9 mouse cellular contexts compared by ENCODE assay signal in the genomic region with DNA sequence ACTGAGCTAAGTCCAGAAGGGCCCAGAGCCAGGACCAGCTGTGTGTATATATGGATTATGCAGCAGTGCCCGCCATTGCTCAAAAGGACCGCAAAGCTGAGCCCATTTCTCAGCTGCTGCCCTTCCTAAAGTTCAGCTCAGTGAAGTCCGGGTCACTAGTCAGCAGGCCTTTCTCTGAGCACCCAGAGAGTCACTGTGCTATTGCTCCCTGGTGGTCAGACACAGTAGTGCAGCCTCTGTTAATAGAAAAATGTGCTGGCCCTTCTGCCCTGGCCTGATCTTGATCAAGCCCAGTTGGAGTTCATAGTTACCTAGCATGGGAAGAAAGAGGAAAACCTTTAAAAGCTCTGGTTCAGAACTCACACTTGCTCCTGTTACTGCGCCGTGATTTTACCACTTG. TPM values are rescaled to one million over a fixed set of nuclear protein-coding genes. Genes with fewer than 3 reads are reported as not detected.
DNase-seq lines count a peak whose midpoint lies in the region; ATAC-seq and TF ChIP-seq lines count a peak whose summit lies in the region.
"Had no signal": no experiment of that assay in that cellular context is flagged by ENCODE, and none has a peak within 500 bp of the region (broad histone marks: within the 10 kb centered on the region; RNA-seq: fewer than 3 reads in every experiment).

No protein-coding gene starts in this region.

- H3K27ac ChIP-seq in heart, adult 2 months: no peak overlapping the region
- H3K27ac ChIP-seq: embryonic facial prominence, embryonic 13.5 days had no signal

- intact Hi-C loops in heart, adult 2 months (cut with DNase I): no loop called here

- 29% methylated on average over 5 of the region's 5 CpGs for WGBS in heart, adult 2 months

- H3K4me1 ChIP-seq in heart, adult 2 months (ENCODE audit: control insufficient read depth, insufficient read depth, low read length): no peaks in the 10 kb centered on the region
- H3K4me1 ChIP-seq: embryonic facial prominence, embryonic 13.5 days had no signal

- ATAC-seq in granulocyte monocyte progenitor cell, adult 5-6 weeks (replicated peaks; ENCODE audit: poor library complexity, severe bottlenecking): peak; percentile 54
- peak; percentile 85 for ATAC-seq in megakaryocyte-erythroid progenitor cell, adult 5-6 weeks (replicated peaks; ENCODE audit: low FRiP score, low TSS enrichment, poor library complexity, severe bottlenecking)

- H3K4me3 ChIP-seq in heart, adult 2 months: no peak overlapping the region
- H3K4me3 ChIP-seq: embryonic facial prominence, embryonic 13.5 days had no signal

- no peak for TF ChIP-seq POLR2A in heart, adult 2 months (IDR thresholded peaks at IDR 0.05; ENCODE audit: insufficient read depth, low read depth, low read length)

- no peak overlapping the region for H3K9ac ChIP-seq in heart, adult 2 months (ENCODE audit: low read depth, low read length)
- H3K9ac ChIP-seq: embryonic facial prominence, embryonic 13.5 days had no signal

- TF ChIP-seq CTCF in heart, adult 2 months (IDR thresholded peaks at IDR 0.05): peak; percentile 74

- no peaks in the 10 kb centered on the region for H3K36me3 ChIP-seq in heart, adult 2 months (ENCODE audit: control insufficient read depth, insufficient read depth, low read length)
- H3K36me3 ChIP-seq: embryonic facial prominence, embryonic 13.5 days had no signal

- peak in 1 of 2 experiments; percentile 25 for DNase-seq in heart, adult 2 months
- DNase-seq in heart, adult 9 months (ENCODE audit: low spot score in 2 of 2): no peak
- peak; percentile 50 for DNase-seq in right cerebral cortex, postnatal 14 days
- DNase-seq in right cerebral cortex, postnatal 25 days: no peak
- peak; percentile 37 for DNase-seq in c-Kit-positive CD71-negative TER-119-negative erythroid progenitor cells, embryonic 14.5 days (ENCODE audit: low read depth)
- peak; percentile 14 to 30 for DNase-seq in urinary bladder, postnatal 36 days (ENCODE audit: low spot score in 2 of 2)

- no peaks in the 10 kb centered on the region for H3K79me2 ChIP-seq in heart, adult 2 months (replicated peaks; ENCODE audit: control insufficient read depth, insufficient read depth, low read length)

- H3K27me3 ChIP-seq in heart, adult 2 months (ENCODE audit: control insufficient read depth, insufficient read depth, low read length): no peaks in the 10 kb centered on the region
- H3K27me3 ChIP-seq: embryonic facial prominence, embryonic 13.5 days had no signal

- no peak for TF ChIP-seq EP300 in heart, adult 2 months (IDR thresholded peaks at IDR 0.05; ENCODE audit: insufficient read depth, low read depth, low read length)

RNA-seq across cellular contexts. Expression of gene Tmem266, which starts 55.7 kb away (rescaled TPM):
- total RNA-seq in heart, adult 2 months (2021): 1 to 10 TPM; 1.5 to 2.0 TPM
- polyA plus RNA-seq in heart, adult 2 months (2012; rRNA removed): 2.5 and 3.3 TPM in 2 replicates
- not detected in 2 replicates for total RNA-seq in granulocyte monocyte progenitor cell, adult 5-6 weeks (2014; fragmentation: Nextera tagmentation)
- not detected in 2 replicates for total RNA-seq in granulocyte monocyte progenitor cell, adult 5-6 weeks (2017)
- not detected in 2 replicates for total RNA-seq in megakaryocyte-erythroid progenitor cell, adult 5-6 weeks (2014; fragmentation: Nextera tagmentation)
- not detected in 2 replicates for total RNA-seq in megakaryocyte-erythroid progenitor cell, adult 5-6 weeks (2017)

RNA-seq across cellular contexts. Expression of gene Nrg4, which starts 55.8 kb away (rescaled TPM):
- total RNA-seq in heart, adult 2 months (2021): 1 to 10 TPM; 1.5 to 2.3 TPM
- 3.9 and 7.6 TPM in 2 replicates for polyA plus RNA-seq in heart, adult 2 months (2012; rRNA removed)
- total RNA-seq in granulocyte monocyte progenitor cell, adult 5-6 weeks (2014; fragmentation: Nextera tagmentation): 6.2 and 9.2 TPM in 2 replicates
- total RNA-seq in granulocyte monocyte progenitor cell, adult 5-6 weeks (2017): 6.2 TPM in 2 replicates
- total RNA-seq in megakaryocyte-erythroid progenitor cell, adult 5-6 weeks (2014; fragmentation: Nextera tagmentation): not detected in 2 replicates
- not detected in 2 replicates for total RNA-seq in megakaryocyte-erythroid progenitor cell, adult 5-6 weeks (2017)

Comparison
In these comparisons a context has a peak if more than half of its experiments do, and no peak if none do; other contexts are left out.
1. DNase-seq: peak in right cerebral cortex, postnatal 14 days (single experiment), c-Kit-positive CD71-negative TER-119-negative erythroid progenitor cells, embryonic 14.5 days (single experiment) and urinary bladder, postnatal 36 days (2 of 2); none in heart, adult 9 months (0 of 2) and right cerebral cortex, postnatal 25 days (single experiment).